Comparison of ENCODE assay signal across 8 mouse cellular contexts in genomic region chr14:52327375-52327901, GRCm38 (mm10). TPM values are rescaled to one million over a fixed set of nuclear protein-coding genes. Genes with fewer than 3 reads are reported as not detected.
DNase-seq lines count a peak whose midpoint lies in the region; ATAC-seq and TF ChIP-seq lines count a peak whose summit lies in the region.

No protein-coding gene starts in this region.

- TF ChIP-seq EP300 in heart, adult 2 months (IDR thresholded peaks at IDR 0.05; ENCODE audit: insufficient read depth, low read depth, low read length), result no peak

- no peak for DNase-seq in heart, adult 2 months
- DNase-seq in ES-E14 (ENCODE audit: low read depth, low spot score), result no peak
- peak; percentile 44 for DNase-seq in forebrain, postnatal 0 days
- peak; percentile 57 for DNase-seq in mesoderm, embryonic 11.5 days (ENCODE audit: low read depth, low spot score)
- DNase-seq in thymus, adult 2 months, result no peak
- DNase-seq in B cell, adult 2 months, result no peak
- DNase-seq in left cerebral cortex, adult 9 months (ENCODE audit: low spot score in 2 of 2), result no peak

- H3K4me1 ChIP-seq in heart, embryonic 11.5 days (ENCODE audit: control insufficient read depth, insufficient read depth, low read length), result no peaks in the 10 kb centered on the region
- no peaks in the 10 kb centered on the region for H3K4me1 ChIP-seq in heart, adult 2 months (ENCODE audit: control insufficient read depth, insufficient read depth, low read length)
- H3K4me1 ChIP-seq in ES-E14 (ENCODE audit: control insufficient read depth in 2 of 2, insufficient read depth in 2 of 2, low read length in 2 of 2, poor library complexity in 1 of 2), result peaks cover 17 to 19% of the 10 kb centered on the region in 2 experiments
- no peaks in the 10 kb centered on the region; the same call in 1 of the 2 replicates for H3K4me1 ChIP-seq in forebrain, postnatal 0 days (ENCODE audit: insufficient read depth)
- H3K4me1 ChIP-seq in thymus, adult 2 months (replicated peaks; ENCODE audit: control insufficient read depth, insufficient read depth, low read length), result no peaks in the 10 kb centered on the region

- WGBS in heart, embryonic 11.5 days (ENCODE audit: insufficient replicate concordance), result 3% methylated on average over 14 of the region's 14 CpGs
- WGBS in heart, adult 2 months, result 4% methylated on average over 14 of the region's 14 CpGs
- WGBS in forebrain, postnatal 0 days, result under 1% methylated on average over 14 of the region's 14 CpGs
- 11% methylated on average over 14 of the region's 14 CpGs for WGBS in thymus, adult 2 months

- no peak overlapping the region for H3K27ac ChIP-seq in heart, embryonic 11.5 days (ENCODE audit: low read depth, low read length)
- no peak overlapping the region for H3K27ac ChIP-seq in heart, adult 2 months
- no peak overlapping the region for H3K27ac ChIP-seq in ES-E14 (ENCODE audit: insufficient read depth, low read depth, low read length, poor library complexity, severe bottlenecking)
- peak overlapping the region; percentile 62 for H3K27ac ChIP-seq in forebrain, postnatal 0 days (ENCODE audit: low read depth, low read length)
- no peak overlapping the region for H3K27ac ChIP-seq in thymus, adult 2 months (ENCODE audit: control insufficient read depth, insufficient read depth, low read length)

- no peak for TF ChIP-seq POLR2A in heart, adult 2 months (IDR thresholded peaks at IDR 0.05; ENCODE audit: insufficient read depth, low read depth, low read length)
- TF ChIP-seq POLR2A in thymus, adult 2 months (IDR thresholded peaks at IDR 0.05; ENCODE audit: control insufficient read depth, extremely low read depth, insufficient read depth, low read length, poor library complexity), result no peak

- H3K79me2 ChIP-seq in heart, adult 2 months (replicated peaks; ENCODE audit: control insufficient read depth, insufficient read depth, low read length), result no peaks in the 10 kb centered on the region

- peak overlapping the region; percentile 36 for H3K4me3 ChIP-seq in heart, embryonic 11.5 days (ENCODE audit: low read depth, low read length)
- H3K4me3 ChIP-seq in heart, adult 2 months, result no peak overlapping the region
- peak overlapping the region; percentile 50 to 66; a peak in 3 of 4 replicates for H3K4me3 ChIP-seq in ES-E14 (ENCODE audit: insufficient read depth in 1 of 2, low read depth in 1 of 2, low read length in 2 of 2, poor library complexity in 1 of 2, severe bottlenecking in 1 of 2)
- peak overlapping the region; percentile 47 for H3K4me3 ChIP-seq in forebrain, postnatal 0 days (ENCODE audit: low read depth, low read length)
- no peak overlapping the region for H3K4me3 ChIP-seq in thymus, adult 2 months (ENCODE audit: control insufficient read depth, insufficient read depth, low read length)

- TF ChIP-seq CTCF in heart, adult 2 months (IDR thresholded peaks at IDR 0.05), result no peak
- no peak for TF ChIP-seq CTCF in forebrain, postnatal 0 days (IDR thresholded peaks at IDR 0.05; ENCODE audit: low read depth)
- TF ChIP-seq CTCF in thymus, adult 2 months (IDR thresholded peaks at IDR 0.05; ENCODE audit: borderline replicate concordance, control insufficient read depth, extremely low read depth, insufficient read depth, low read length, poor library complexity), result no peak

- peak overlapping the region; percentile 70 for H3K4me2 ChIP-seq in heart, embryonic 11.5 days
- H3K4me2 ChIP-seq in forebrain, postnatal 0 days (ENCODE audit: low read depth), result peak overlapping the region; percentile 87

- no peak for ATAC-seq in heart, embryonic 11.5 days (replicated peaks; ENCODE audit: insufficient number of reproducible peaks, low FRiP score, low TSS enrichment)
- ATAC-seq in forebrain, postnatal 0 days, result peak; percentile 79

- peaks cover 45% of the 10 kb centered on the region for H3K27me3 ChIP-seq in heart, embryonic 11.5 days (ENCODE audit: control insufficient read depth, insufficient read depth, low read length)
- peaks cover 5% of the 10 kb centered on the region for H3K27me3 ChIP-seq in heart, adult 2 months (ENCODE audit: control insufficient read depth, insufficient read depth, low read length)
- H3K27me3 ChIP-seq in forebrain, postnatal 0 days (ENCODE audit: insufficient read depth, low read length), result peaks cover 9% of the 10 kb centered on the region; the same call in 1 of the 2 replicates
- peaks cover 9% of the 10 kb centered on the region for H3K27me3 ChIP-seq in thymus, adult 2 months (ENCODE audit: control insufficient read depth, insufficient read depth, low read length)

- in situ Hi-C loops in ES-E14 (cut with MboI; ENCODE audit: low sequenced_read_pairs in 2 of 2, unreplicated experiment in 2 of 2), result loop anchor here in 1 of 2 experiments (25.0 kb wide), 1 partner anchor 415 kb away; the partner anchor contains the start of genes Ndrg2, Rnase13 and Tppp2

- H3K9me3 ChIP-seq in heart, embryonic 11.5 days (replicated peaks; ENCODE audit: control insufficient read depth, low read length), result no peaks in the 10 kb centered on the region
- no peaks in the 10 kb centered on the region for H3K9me3 ChIP-seq in ES-E14 (ENCODE audit: control insufficient read depth, insufficient read depth, low read depth, low read length)
- no peaks in the 10 kb centered on the region for H3K9me3 ChIP-seq in forebrain, postnatal 0 days (ENCODE audit: low read length)

- H3K9ac ChIP-seq in heart, embryonic 11.5 days (ENCODE audit: low read depth, low read length), result no peak overlapping the region
- H3K9ac ChIP-seq in heart, adult 2 months (ENCODE audit: low read depth, low read length), result no peak overlapping the region
- H3K9ac ChIP-seq in ES-E14 (ENCODE audit: insufficient read depth, low read depth, low read length, poor library complexity, severe bottlenecking), result no peak overlapping the region
- H3K9ac ChIP-seq in forebrain, postnatal 0 days, result peak overlapping the region; percentile 45

- H3K36me3 ChIP-seq in heart, embryonic 11.5 days (ENCODE audit: control insufficient read depth, insufficient read depth, low read length), result no peaks in the 10 kb centered on the region
- no peaks in the 10 kb centered on the region for H3K36me3 ChIP-seq in heart, adult 2 months (ENCODE audit: control insufficient read depth, insufficient read depth, low read length)
- H3K36me3 ChIP-seq in ES-E14 (ENCODE audit: control insufficient read depth, insufficient read depth, low read length, poor library complexity, severe bottlenecking), result no peaks in the 10 kb centered on the region
- no peaks in the 10 kb centered on the region for H3K36me3 ChIP-seq in forebrain, postnatal 0 days (ENCODE audit: insufficient read depth)
- H3K36me3 ChIP-seq in thymus, adult 2 months (ENCODE audit: control insufficient read depth, insufficient read depth, low read length), result no peaks in the 10 kb centered on the region

- intact Hi-C loops in heart, adult 2 months (cut with DNase I), result no loop called here

TF ChIP-seq in ES-E14, 5 proteins besides CTCF, POLR2A, EP300 and RAD21:
- TF ChIP-seq HCFC1 (IDR thresholded peaks at IDR 0.05; ENCODE audit: borderline replicate concordance, insufficient read depth, low read length) (no peak), ZNF384 (IDR thresholded peaks at IDR 0.05; ENCODE audit: low read depth, low read length) (no peak), MAFK (IDR thresholded peaks at IDR 0.05; ENCODE audit: insufficient read depth, low read depth, low read length) (no peak), ZC3H11A (IDR thresholded peaks at IDR 0.05; ENCODE audit: borderline replicate concordance, low read depth, low read length) (no peak), CHD2 (IDR thresholded peaks at IDR 0.05; ENCODE audit: low read depth, low read length) (no peak)

RNA-seq across cellular contexts. Expression of gene Sall2, which starts 1.1 kb away (rescaled TPM):
- 9.8 and 12.0 TPM in 2 replicates for polyA plus RNA-seq in heart, embryonic 11.5 days (2014; fragmentation: Nextera tagmentation; extraction: Ambion mirVana)
- total RNA-seq in heart, adult 2 months (2021), result 1 to 10 TPM in 1 of 2 experiments, under 1 TPM in 1; 0.98 to 2.0 TPM
- polyA plus RNA-seq in heart, adult 2 months (2012; rRNA removed), result 1.6 and 2.3 TPM in 2 replicates
- total RNA-seq in ES-E14 (2012; rRNA removed), result 4.3 and 5.0 TPM in 2 replicates
- total RNA-seq in forebrain, postnatal 0 days (2014; rRNA removed), result 51.2 and 71.7 TPM in 2 replicates
- 23.0 and 29.2 TPM in 2 replicates for polyA plus RNA-seq in forebrain, postnatal 0 days (2015; fragmentation: Nextera tagmentation; extraction: Ambion mirVana)
- polyA plus RNA-seq in thymus, adult 2 months (2012; rRNA removed), result 23.3 and 24.7 TPM in 2 replicates

RNA-seq across cellular contexts. Expression of gene Mettl3, which starts 22.5 kb away (rescaled TPM):
- polyA plus RNA-seq in heart, embryonic 11.5 days (2014; fragmentation: Nextera tagmentation; extraction: Ambion mirVana), result 29.3 and 30.7 TPM in 2 replicates
- 10 to 100 TPM; 17.8 to 20.4 TPM for total RNA-seq in heart, adult 2 months (2021)
- polyA plus RNA-seq in heart, adult 2 months (2012; rRNA removed), result 15.7 and 19.4 TPM in 2 replicates
- total RNA-seq in ES-E14 (2012; rRNA removed), result 22.0 and 50.3 TPM in 2 replicates
- total RNA-seq in forebrain, postnatal 0 days (2014; rRNA removed), result 22.7 and 25.6 TPM in 2 replicates
- polyA plus RNA-seq in forebrain, postnatal 0 days (2015; fragmentation: Nextera tagmentation; extraction: Ambion mirVana), result 16.9 and 24.0 TPM in 2 replicates
- 51.4 and 54.2 TPM in 2 replicates for polyA plus RNA-seq in thymus, adult 2 months (2012; rRNA removed)

RNA-seq across cellular contexts. Expression of gene Olfr1513, which starts 28.8 kb away (rescaled TPM):
- not detected in 2 replicates for polyA plus RNA-seq in heart, embryonic 11.5 days (2014; fragmentation: Nextera tagmentation; extraction: Ambion mirVana)
- not detected for total RNA-seq in heart, adult 2 months (2021)
- not detected in 2 replicates for polyA plus RNA-seq in heart, adult 2 months (2012; rRNA removed)
- not detected in 2 replicates for total RNA-seq in ES-E14 (2012; rRNA removed)
- not detected in 2 replicates for total RNA-seq in forebrain, postnatal 0 days (2014; rRNA removed)
- polyA plus RNA-seq in forebrain, postnatal 0 days (2015; fragmentation: Nextera tagmentation; extraction: Ambion mirVana), result not detected in 2 replicates
- not detected in 2 replicates for polyA plus RNA-seq in thymus, adult 2 months (2012; rRNA removed)

RNA-seq across cellular contexts. Expression of gene Rab2b, which starts 48.1 kb away (rescaled TPM):
- 16.4 and 20.8 TPM in 2 replicates for polyA plus RNA-seq in heart, embryonic 11.5 days (2014; fragmentation: Nextera tagmentation; extraction: Ambion mirVana)
- total RNA-seq in heart, adult 2 months (2021), result 1 to 10 TPM; 4.8 to 5.2 TPM
- 6.9 and 10.1 TPM in 2 replicates for polyA plus RNA-seq in heart, adult 2 months (2012; rRNA removed)
- total RNA-seq in ES-E14 (2012; rRNA removed), result 2.6 and 4.9 TPM in 2 replicates
- 43.3 and 55.0 TPM in 2 replicates for total RNA-seq in forebrain, postnatal 0 days (2014; rRNA removed)
- polyA plus RNA-seq in forebrain, postnatal 0 days (2015; fragmentation: Nextera tagmentation; extraction: Ambion mirVana), result 36.5 and 46.2 TPM in 2 replicates
- 12.8 and 15.3 TPM in 2 replicates for polyA plus RNA-seq in thymus, adult 2 months (2012; rRNA removed)

RNA-seq across cellular contexts. Expression of gene Tox4, which starts 48.5 kb away (rescaled TPM):
- polyA plus RNA-seq in heart, embryonic 11.5 days (2014; fragmentation: Nextera tagmentation; extraction: Ambion mirVana), result 36.5 and 43.8 TPM in 2 replicates
- total RNA-seq in heart, adult 2 months (2021), result 10 to 100 TPM; 32.8 to 37.5 TPM
- 23.3 and 41.1 TPM in 2 replicates for polyA plus RNA-seq in heart, adult 2 months (2012; rRNA removed)
- 21.3 and 29.1 TPM in 2 replicates for total RNA-seq in ES-E14 (2012; rRNA removed)
- total RNA-seq in forebrain, postnatal 0 days (2014; rRNA removed), result 54.2 and 56.6 TPM in 2 replicates
- 46.0 and 48.7 TPM in 2 replicates for polyA plus RNA-seq in forebrain, postnatal 0 days (2015; fragmentation: Nextera tagmentation; extraction: Ambion mirVana)
- 73.5 and 96.7 TPM in 2 replicates for polyA plus RNA-seq in thymus, adult 2 months (2012; rRNA removed)

Comparison
In these comparisons a context has a peak if more than half of its experiments do, and no peak if none do; other contexts are left out.
1. H3K4me3 ChIP-seq: peak in heart, embryonic 11.5 days (single experiment), ES-E14 (2 of 2) and forebrain, postnatal 0 days (single experiment); none in heart, adult 2 months (single experiment) and thymus, adult 2 months (single experiment).
2. DNase-seq: peak in forebrain, postnatal 0 days (single experiment) and mesoderm, embryonic 11.5 days (single experiment); none in heart, adult 2 months (0 of 2), ES-E14 (single experiment), thymus, adult 2 months (single experiment), B cell, adult 2 months (0 of 2) and left cerebral cortex, adult 9 months (0 of 2).